Mouse (Mus musculus) retina, postnatal 7 days (tissue): ENCODE results near the gene Tsg101.

Experiments used
- DNase-seq: peaks from one replicate; pipeline ENCODE4 v3.0.0-alpha.2; 2012; ENCODE audit warnings: low read depth, low spot score

Tsg101 gene

DNA sequence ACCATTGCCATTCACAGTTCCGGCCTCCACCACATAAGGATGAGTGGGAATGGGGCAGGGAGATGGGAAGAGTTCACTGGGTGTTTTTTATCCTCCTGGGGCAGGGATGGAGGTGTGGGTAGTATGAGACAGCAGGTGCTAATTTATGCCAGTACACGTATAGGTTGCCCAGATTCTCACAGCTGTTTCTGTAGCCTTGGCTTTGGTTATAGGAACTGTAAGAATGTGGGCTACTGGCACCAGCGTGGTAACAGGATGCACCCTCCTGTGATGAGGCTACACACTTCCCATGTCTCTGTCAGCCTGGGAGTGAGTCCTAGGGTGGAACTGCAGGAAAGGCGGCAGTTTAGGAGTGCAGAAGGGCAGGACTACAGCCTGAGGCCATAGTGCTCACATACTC, 42.9 kb downstream of the Tsg101 start:
- no peak for DNase-seq

DNA sequence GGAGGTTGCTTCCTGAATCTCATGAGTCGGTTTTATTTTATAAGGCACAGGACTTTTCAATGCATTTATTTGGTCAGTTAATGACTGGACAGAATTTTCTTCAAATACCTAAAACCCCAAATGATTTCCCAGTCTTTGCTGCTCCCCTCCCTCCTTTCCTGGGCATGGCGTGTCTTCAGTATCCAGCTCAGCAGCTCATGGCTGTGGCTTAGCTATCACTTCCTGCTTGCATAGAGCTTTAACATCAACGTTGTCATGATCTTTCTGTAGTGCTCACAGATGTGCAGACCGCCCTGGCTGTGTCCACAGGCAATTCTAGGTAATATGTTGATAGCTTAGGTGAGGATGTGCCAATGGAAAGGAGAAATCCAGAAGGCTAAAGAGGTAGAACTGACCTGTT, 47.8 kb downstream of the Tsg101 start:
- DNase-seq: no peak

DNA sequence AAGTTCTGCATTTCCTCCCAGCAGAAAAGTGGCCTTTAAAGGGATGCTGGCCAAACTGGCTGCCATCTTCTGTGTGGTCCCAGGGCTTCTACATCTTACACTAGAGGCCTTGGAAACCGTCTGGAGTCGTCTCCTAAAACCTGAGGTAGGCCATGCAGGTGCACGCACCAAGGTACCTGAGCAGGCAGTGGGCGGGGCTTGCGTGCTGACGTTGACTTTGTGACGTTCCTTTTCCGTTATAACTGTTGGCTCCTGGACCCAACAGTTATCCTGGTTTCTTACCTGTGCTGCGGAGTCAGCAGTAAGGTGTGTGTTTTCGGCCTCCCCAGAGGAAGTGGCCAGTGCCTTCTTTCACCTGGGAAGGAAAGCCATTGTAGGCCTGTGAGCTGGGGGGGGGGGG, 58.8 kb downstream of the Tsg101 start, which contains the start of gene Ldhc:
Gene Ldhc, plus strand, starts transcription at position 208 of the 400 bp plus-strand sequence.
- DNase-seq: no peak

DNA sequence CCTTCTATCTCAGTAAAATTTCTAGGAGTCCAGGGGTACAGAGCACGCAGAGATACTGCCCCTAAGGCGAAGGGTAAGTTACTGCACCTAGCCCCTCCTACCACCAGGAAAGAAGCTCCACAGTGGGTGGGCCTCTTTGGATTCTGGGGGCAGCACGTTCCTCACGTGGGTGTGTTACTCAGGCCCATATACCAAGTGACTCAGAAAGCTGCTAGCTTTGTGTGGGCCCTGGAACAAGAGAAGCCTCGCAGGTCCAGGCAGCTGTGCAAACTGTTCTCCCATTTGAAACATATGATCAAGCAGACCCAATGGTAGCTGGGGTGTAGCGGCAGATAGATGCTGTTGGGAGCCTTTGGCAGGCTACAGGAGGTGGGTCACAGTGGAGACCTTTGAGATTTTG, 60.7 kb downstream of the Tsg101 start:
- DNase-seq: no peak

DNA sequence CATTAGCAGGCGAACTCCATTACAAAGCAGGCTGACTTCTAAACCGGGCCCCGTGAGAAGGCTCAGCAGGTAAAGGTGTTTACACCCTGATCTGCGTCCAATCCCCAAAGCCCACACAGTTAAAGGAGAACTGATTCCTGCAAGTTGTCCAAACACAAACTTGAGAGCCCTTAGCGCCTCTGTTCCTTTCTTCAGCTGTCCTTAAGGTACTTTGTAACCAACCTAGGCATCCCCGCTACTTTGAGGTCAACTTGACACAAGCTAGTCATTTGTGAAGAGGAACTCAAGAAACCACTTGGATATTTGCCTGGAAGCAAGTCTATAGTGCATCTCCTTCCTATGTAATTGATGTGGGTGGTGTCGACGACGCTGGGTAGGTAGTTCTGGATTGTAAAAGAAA, 62.3 kb downstream of the Tsg101 start:
- no peak for DNase-seq

DNA sequence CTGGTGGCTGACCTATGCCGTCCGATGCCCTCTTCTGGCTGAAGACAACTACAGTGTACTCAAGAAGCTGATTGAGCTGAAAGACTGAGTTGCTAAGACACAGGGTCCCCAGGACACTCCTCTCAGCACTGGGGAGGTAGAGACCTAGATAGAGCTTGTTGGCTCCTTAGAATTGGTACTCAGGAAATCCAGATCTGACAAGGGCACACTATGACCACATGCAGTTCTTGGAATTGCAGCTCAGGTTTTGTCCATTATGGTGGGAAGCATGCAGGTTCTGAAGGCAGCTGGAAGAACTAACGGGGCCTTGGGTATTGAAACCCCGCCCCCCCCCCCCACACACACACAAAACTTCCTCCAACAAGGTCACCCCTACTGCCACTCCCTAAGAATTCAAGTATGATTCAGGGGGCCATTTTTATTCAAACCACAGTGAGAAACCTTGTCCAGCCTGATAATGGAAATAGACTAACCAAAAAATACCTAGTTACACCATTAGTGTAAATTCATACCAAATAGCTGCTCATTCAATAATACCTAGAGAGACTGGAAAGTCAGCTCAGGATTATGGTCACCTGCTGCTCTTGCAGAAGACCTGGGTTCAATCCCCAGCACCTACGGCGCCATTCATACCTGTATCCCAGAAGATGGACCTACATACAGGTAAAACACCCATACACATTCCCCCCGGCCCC, 63.8 kb downstream of the Tsg101 start:
- DNase-seq: no peak

DNA sequence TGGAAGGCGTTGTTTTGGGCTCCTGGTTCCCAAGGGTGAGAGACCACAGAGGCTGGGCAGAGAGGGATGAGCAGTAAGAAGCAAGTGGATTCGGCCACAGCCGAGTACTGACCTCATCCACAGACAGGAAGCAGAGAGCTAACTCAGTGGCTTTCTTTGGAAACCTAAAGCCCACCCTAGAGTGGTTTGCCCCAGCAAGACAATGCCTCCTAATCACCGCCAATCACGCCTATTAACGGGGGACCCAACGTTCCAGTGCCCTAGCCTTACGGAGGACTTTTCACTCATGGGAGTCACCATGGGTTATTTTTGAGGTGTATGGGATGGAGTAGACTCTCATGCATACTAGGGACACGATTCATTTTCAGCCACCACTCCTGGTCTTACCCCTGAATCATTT, 66.4 kb downstream of the Tsg101 start:
- no peak for DNase-seq

DNA sequence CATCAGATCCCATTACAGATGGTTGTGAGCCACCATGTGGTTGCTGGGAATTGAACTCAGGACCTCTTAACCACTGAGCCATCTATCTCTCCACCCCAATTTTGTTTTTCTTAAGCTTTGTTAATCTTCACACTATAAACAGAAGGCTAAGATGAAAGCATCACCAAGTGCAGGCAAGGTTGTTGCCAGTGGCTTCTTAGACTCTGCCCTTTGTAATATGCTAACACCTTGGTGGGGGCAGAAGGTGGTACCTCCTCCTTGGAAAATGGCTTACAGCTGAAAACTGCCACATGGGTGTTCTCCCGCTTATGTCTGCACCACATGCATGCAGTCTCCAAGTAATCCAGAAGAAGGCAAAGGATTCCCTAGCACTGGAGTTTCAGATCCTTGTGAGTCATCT, 67.1 kb downstream of the Tsg101 start:
- DNase-seq: no peak

DNA sequence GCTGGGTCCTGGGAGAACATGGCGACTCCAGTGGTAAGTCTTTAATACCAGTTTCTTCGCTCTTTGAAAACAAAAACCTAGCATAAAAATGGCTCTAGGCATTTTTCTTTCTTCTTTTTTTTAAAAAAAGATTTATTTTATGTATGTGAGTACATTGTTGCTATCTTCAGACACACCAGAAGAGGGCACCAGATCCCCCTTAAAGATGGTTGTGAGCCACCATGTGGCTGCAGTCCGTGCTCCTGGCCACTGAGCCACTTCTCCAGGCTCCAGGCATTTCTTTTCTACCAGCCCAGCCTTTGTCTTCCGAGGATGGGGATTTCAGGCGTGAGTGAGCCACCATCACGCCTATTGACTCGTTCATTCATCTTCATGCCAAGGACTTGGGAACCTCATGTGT, 68.7 kb downstream of the Tsg101 start:
- DNase-seq: no peak

DNA sequence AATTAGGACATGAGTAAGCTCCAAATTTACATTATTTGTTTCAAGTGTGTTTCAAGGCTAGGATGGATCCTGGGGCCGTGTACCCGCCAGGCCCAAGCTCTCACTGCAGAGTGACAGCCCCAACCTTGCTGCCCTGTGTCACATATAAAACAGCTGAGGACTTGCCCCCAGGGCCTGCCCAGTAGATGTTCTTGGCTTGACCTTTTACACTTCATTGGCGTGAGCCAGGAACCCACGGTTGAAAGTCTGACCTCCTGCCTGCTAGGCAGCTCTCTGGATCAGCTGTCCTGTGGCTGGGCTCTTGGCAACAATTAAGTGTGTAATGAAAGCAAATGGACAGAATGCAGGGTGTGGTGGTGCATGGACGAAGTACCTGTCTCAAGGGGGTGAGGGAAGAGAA, 70.5 kb downstream of the Tsg101 start:
- no peak for DNase-seq

DNA sequence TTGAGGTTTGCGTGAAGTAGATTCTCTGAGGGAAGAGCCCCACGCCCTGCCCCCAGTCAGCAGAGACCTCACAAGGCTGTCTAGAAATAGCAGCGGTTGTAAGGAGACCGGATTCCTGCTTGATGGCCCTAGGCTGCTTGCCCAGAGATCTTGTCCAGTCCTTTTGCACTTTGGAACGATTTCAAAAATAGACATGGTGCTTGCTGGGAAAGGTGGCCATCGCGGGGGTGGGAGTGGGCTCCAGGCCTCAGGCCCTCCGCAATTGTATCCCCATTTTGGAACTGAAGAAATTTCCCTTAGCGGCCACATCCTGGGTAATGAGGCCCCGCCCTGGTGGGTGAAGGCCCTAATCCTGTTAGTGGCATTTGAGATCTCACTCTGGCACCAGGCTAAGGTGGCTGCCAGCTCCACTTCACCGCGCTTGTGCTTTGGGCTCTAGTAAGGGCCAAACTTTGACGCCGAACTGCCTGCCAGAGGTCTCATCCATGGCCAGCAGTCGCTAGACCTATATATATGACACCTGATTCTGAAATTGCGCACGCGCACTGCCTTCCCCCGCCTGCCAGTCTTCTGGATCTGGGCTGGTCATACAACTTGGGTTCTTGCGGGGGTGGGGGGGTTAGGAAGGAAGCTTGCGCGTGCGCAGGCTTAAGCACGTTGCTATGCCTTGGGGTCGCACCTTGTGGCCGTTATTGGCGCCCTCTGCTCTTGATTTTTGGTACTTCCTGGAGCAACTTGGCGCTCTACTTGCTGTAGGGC, 73.1 kb downstream of the Tsg101 start:
- DNase-seq: peak; percentile 65

DNA sequence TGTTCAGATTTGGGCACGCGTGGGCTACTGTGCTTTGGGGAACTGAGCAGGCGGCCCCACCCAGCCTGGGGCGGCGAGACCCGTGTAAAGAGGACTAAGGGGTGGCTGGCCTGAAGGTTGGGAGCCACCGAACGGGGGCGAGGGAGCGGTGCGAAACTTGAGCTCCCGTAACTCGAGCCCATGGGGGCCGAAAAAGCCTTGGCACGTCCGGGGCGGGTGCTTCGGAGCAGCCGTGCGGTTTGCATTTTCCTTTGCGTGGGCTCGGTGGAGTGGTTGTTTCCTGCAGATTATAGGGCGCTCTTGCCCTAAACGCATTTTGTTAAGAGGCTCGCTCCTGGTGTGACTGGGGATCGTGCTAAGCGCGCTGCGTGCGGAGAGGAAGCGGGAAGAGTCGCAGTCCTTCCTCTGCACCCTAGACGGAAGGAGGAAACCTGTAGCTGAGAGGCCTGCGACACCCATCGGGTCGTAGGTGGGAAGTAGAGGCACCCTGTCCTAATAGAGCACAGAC, 73.7 kb downstream of the Tsg101 start:
- DNase-seq: peak; percentile 29

DNA sequence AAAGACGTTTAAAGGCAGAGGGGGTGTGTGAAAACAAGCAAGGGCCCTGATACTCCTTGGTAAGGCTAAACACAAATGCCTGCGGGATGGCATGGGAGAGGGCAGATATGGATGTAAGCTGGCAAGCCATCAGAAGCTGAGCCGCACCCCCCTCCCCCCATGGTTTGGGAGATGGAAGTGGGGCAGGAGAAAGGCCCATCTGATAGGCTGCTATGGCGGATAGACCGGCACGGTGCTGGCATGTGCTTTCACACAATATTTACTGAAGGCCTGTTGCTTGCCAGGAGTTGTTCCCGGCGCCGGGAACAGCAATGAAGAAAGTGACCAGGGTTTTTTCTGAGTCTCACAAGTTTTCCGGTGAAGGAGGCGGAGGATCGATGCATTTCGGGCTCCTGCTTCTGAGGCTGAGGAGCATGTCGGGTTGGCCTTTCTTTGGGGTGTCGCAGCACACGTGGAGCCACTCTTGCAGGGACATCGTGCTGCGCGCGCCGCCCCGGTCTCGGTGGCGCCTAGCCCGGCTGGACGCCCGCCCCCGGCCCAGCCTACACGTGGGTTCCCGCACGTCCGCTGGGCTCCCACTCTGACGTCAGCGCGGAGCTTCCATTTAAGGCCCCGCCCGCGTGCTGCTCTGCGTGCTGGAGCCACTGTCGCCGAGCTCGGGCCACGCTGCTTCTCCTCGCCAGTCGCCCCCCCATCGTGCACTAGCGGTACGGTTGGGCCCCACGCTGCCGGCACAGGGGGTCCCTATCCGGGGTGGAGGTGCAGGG, 74.4 kb downstream of the Tsg101 start:
- peak; percentile 91 for DNase-seq

DNA sequence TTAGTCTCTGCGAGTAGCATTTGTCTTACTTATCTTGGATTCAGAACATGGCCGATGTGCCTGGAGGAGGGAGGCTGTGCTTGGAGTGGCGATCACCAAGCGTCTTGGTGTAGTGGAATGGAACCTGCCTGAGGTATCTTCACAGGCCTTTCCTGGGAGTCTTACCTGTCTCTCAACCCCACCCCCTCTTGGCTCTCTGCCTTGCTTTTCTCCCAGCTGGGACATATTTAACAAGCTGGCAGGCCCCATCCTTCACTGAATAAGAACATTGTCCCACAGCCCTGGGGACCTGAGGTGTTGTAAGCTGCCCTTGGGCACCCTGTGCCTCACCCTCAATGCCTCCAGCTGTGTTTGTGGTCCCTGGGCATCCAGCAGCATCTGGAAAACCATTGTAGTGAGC, 76.2 kb downstream of the Tsg101 start:
- DNase-seq: no peak

DNA sequence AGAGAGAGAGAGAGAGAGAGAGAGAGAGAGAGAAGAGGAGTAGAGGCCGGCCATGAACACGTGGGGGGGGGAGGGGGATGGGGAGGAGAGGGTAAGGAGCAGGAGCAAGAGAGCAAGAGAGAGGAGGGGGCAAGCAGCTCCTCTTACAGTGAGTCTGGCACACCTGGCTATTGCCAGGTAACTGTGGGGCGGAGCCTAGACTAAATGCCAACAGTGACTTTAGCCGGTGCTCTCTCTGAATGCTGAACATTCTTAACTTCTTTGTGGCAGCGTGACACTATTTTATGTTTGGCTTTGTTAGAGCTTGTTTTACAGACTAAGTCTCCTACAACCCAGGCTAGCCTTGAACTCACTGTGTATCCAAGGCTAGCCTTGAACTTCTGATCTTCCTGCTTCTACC, 77.5 kb downstream of the Tsg101 start:
- no peak for DNase-seq

DNA sequence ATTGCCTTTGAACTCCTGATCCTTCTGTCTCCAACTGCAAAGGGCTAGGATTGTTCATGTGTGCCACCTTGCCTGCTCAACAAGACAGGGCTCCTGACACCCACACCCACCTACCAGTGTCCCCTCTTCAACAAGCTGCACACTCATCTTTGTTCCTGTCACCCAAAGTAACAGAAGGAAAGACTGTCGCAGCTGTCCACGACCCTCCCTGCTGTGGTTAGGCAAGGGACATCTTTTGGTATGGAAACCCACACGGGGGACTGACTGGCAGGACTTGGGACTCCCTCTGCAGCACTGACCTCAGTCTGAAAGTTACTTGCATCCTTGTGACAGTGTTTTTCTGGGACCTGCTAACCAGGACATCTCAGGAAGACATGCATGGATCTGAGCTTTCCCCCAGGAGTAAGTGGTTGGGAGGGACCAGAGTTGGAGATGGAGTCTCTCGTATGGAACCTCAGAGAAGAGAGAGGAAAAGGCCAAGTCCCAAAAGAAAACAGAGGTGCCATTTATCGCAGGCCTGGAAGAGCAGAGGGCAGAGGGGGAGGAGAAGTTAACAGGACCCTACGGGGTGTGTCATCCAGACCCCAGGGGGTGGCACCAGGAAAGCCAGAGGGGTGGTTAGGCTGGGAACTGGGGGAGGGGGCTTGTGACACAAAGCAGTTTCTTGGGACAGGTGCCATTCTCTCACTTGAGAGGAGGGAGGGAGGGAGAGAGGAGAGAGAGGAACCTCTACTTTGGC, 78.8 kb downstream of the Tsg101 start, which contains the start of gene Ldha:
Gene Ldha, plus strand, starts transcription at position 689 of the 739 bp plus-strand sequence.
- no peak for DNase-seq

DNA sequence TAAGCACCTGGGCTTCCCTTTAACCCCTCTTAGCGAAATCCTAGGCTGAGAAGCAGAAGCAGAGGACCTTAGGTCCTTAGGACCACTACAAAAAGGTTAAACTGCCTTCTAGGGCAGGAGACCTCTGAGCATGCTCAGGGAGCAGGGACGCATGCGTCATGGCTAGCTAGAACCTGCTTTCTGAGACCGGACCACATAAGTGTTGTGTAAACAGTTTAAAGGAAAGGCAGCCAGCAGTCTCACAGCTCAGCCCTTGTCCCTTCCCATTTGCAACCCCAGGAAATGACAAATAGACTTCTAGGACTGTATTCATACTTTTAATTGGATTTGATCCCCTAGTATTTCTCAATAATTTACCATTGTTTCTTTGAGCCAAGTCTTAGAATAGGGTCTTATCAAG, 79.4 kb downstream of the Tsg101 start:
- DNase-seq: no peak

DNA sequence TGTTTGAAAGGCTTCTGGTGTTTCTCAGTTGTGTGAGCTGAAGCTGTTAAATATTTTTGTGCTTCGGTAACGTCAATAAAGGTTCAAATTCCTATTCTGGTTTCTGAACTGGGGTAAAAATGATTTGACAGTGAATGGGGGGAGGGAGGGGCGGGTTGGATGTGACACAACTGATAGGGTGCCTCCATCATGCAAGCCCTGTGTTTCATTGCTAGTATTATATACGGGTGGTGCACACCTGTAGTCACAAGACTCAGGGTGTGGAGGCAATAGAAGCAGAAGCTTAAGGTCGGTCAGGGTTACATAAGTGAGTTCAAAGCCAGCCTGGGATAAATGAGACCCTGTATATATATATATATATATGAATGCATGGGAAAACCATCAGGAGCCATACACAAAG, 79.9 kb downstream of the Tsg101 start:
- no peak for DNase-seq

DNA sequence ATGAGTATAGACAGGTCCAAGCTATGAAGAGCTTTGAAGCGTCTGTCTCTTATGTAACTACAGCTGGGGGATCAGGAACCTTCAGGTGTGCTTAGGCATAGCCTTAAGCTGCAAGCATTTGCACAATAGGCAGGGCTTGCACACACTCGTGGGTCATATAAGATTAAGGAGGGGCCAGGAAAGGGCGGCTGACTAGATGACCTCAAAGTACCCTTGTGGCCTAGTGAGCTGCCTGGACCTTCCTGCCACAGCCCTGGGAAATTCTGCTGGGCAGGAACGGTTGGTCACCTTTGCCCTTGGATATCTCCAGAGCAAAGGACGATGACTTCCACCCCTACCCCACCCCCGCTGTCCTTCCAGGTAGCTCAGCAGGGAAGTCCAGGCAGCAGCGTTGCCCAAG, 80.3 kb downstream of the Tsg101 start:
- DNase-seq: peak; percentile 61
